Mouse (Mus musculus) liver, embryonic 14.5 days (tissue): ENCODE measurements around the gene Spty2d1. TPM values are rescaled to one million over a fixed set of nuclear protein-coding genes. Genes with fewer than 3 reads are reported as not detected.

ENCODE experiments used
- ATAC-seq: fragments of 200-750 bp; cut with Nextera tagmentation; 2 replicates; pipeline ENCODE4 v1.8.0; 2017; ENCODE audit warnings: moderate number of reproducible peaks, mild to moderate bottlenecking, moderate library complexity; ENCODE audit not compliant: insufficient read depth
- DNase-seq, 3 experiments: peaks; one replicate each; pipeline ENCODE4 v3.0.0-alpha.2; 2012 to 2013; ENCODE audit warnings: low read depth in 3 of 3, low spot score in 3 of 3
- H3K27ac ChIP-seq: fragments of 300-500 bp; sonication (generic); 2 replicates; pipeline ENCODE4 v1.5.1; 2014; ENCODE audit warnings: moderate library complexity, mild to moderate bottlenecking, control low read depth, inconsistent platforms
- H3K27me3 ChIP-seq: fragments of 300-500 bp; sonication (generic); 2 replicates; pipeline ENCODE4 v1.6.1; 2014; ENCODE audit warnings: mild to moderate bottlenecking, low read length, moderate library complexity; ENCODE audit not compliant: control insufficient read depth, insufficient read depth
- H3K36me3 ChIP-seq: fragments of 300-500 bp; sonication (generic); replicated peaks from 2 replicates; pipeline ENCODE4 v1.6.1; 2014; ENCODE audit warnings: low read depth; ENCODE audit not compliant: control insufficient read depth, insufficient read depth
- H3K4me1 ChIP-seq, 2 experiments: fragments of 200-500 bp in 1 of 2; fragments of 300-500 bp in 1 of 2; sonication (generic) in 1 of 2; replicated peaks; 2 replicates each; pipeline ENCODE4 v1.6.1; 2012 to 2014; ENCODE audit warnings: antibody characterized with exemption in 1 of 2, inconsistent platforms in 1 of 2, low read length in 1 of 2; ENCODE audit not compliant: control insufficient read depth in 2 of 2, insufficient read depth in 2 of 2
- H3K4me2 ChIP-seq: fragments of 300-500 bp; sonication (generic); 2 replicates; pipeline ENCODE4 v1.6.1; 2014; ENCODE audit warnings: low read depth, mild to moderate bottlenecking, control low read depth, moderate library complexity
- H3K4me3 ChIP-seq, 2 experiments: fragments of 200-500 bp in 1 of 2; fragments of 300-500 bp in 1 of 2; sonication (generic) in 1 of 2; 2 replicates each; pipeline ENCODE4 v1.5.1; 2012 to 2014; ENCODE audit warnings: low read depth in 2 of 2, low read length in 2 of 2, mild to moderate bottlenecking in 2 of 2, control low read depth in 1 of 2, inconsistent platforms in 1 of 2, moderate library complexity in 1 of 2; ENCODE audit not compliant: insufficient read depth in 1 of 2
- H3K9ac ChIP-seq: fragments of 300-500 bp; sonication (generic); replicated peaks from 2 replicates; pipeline ENCODE4 v1.6.1; 2014; ENCODE audit warnings: mild to moderate bottlenecking, control low read depth, moderate library complexity
- H3K9me3 ChIP-seq: fragments of 300-500 bp; sonication (generic); 2 replicates; pipeline ENCODE4 v1.6.1; 2016; ENCODE audit warnings: low read length, mixed read lengths; ENCODE audit not compliant: control insufficient read depth
- CTCF ChIP-seq: IDR thresholded peaks from 2 replicates; pipeline ENCODE4 v1.5.1; 2016; ENCODE audit warnings: antibody characterized with exemption, low read depth, control low read depth
- EP300 ChIP-seq: IDR thresholded peaks from 2 replicates; pipeline ENCODE4 v1.6.1; 2016; ENCODE audit warnings: antibody characterized with exemption, low read depth
- WGBS: fragments of 180-500 bp; shearing (Covaris S2); extraction: QIAGEN DNeasy Blood & Tissue Kit; methylation state at CpG from one replicate; pipeline ENCODE4 v1.1.7; 2014; ENCODE audit not compliant: insufficient replicate concordance; 5-methylcytosine and 5-hydroxymethylcytosine counted together
- polyA plus RNA-seq, 2 experiments: library from polyadenylated mRNA; depleted of rRNA in 1 of 2; stranded (reverse) in 1 of 2; unstranded in 1 of 2; fragments of >200 nt; fragmentation: Nextera tagmentation in 1 of 2; extraction: Ambion mirVana in 1 of 2; gene quantifications; 2 replicates each; pipeline versions ENCODE4 v1.2.1 to v1.2.3; 2012 to 2014

The Spty2d1 gene
- polyA plus RNA-seq, 2 experiments: 5.9 to 10.1 TPM

DNA sequence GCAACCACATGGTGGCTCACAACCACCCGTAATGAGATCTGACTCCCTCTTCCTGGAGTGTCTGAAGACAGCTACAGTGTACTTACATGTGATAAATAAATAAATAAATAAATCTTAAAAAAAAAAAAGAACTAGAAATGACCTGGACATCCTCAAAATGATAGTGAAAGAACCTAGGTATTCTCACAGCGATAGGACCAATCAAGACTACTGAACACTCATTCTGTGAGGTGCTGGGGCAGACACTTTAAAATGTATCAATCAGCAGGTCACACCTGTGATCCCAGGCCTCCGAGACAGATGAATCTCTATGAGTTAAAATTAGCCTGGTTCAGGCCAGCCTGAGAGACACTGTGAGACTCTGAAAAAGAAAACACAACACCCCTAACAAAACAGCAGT is 8.4 kb upstream of the Spty2d1 start:
- TF ChIP-seq EP300: no peak
- no peak for TF ChIP-seq CTCF
- WGBS: 62% methylated on average over 3 of the region's 3 CpGs
- H3K36me3 ChIP-seq: no peaks in the 10 kb centered on the region
- ATAC-seq: no peak
- H3K9ac ChIP-seq: no peak overlapping the region
- H3K4me3 ChIP-seq: no peak overlapping the region
- H3K4me2 ChIP-seq: no peak overlapping the region
- no peak overlapping the region for H3K27ac ChIP-seq
- no peaks in the 10 kb centered on the region for H3K27me3 ChIP-seq
- H3K4me1 ChIP-seq: peaks cover 21 to 26% of the 10 kb centered on the region in 2 experiments
- no peaks in the 10 kb centered on the region for H3K9me3 ChIP-seq
- DNase-seq: no peak

DNA sequence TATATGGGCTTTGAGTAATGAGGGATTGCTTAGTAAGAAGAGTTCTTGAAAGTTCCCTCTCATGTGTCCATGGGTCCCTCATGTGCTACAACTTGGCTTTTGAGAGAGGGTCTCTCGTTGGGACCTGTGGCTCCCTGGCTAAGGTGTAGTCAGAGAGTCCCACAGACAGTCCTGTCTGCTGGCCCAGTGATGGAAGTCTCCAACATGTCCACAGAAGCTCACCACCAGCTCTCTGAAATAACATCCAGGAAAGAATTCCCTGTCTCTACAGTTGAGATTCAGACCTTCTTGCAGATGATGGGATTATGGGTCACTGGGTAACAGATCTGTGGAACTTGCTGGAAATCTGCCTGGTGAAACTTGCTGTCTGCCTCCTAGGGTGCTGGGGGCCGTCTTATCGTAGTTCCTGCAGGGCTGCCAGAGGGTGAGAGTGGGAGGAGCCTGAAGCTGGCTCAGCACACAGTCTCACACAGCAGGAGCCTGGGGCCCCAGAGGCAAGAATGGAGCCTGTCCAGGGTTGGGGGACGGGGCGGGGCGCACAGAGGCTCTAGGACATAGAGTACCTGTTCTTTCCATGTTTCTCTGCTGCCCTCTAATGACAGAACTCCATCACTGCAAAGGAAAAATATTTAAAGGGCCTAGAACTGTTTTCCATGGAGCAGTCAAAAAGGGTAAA is 7.3 kb upstream of the Spty2d1 start:
- Histone ChIP-seq H3K9me3 (no peaks in the 10 kb centered on the region), H3K27me3 (no peaks in the 10 kb centered on the region), H3K9ac (peak overlapping the region; percentile 42), H3K36me3 (no peaks in the 10 kb centered on the region), H3K27ac (peak overlapping the region; percentile 92), H3K4me2 (peak overlapping the region; percentile 51), H3K4me3 (peak overlapping the region; percentile 5 to 15; a peak in 2 of 4 replicates), H3K4me1 (peaks cover 21 to 26% of the 10 kb centered on the region in 2 experiments)
- 6% methylated on average over 6 of the region's 6 CpGs for WGBS
- peak; percentile 78 for TF ChIP-seq CTCF
- TF ChIP-seq EP300: peak; percentile 67
- ATAC-seq: peak; percentile 99
- DNase-seq: peak; percentile 90 to 93 (median 91)

DNA sequence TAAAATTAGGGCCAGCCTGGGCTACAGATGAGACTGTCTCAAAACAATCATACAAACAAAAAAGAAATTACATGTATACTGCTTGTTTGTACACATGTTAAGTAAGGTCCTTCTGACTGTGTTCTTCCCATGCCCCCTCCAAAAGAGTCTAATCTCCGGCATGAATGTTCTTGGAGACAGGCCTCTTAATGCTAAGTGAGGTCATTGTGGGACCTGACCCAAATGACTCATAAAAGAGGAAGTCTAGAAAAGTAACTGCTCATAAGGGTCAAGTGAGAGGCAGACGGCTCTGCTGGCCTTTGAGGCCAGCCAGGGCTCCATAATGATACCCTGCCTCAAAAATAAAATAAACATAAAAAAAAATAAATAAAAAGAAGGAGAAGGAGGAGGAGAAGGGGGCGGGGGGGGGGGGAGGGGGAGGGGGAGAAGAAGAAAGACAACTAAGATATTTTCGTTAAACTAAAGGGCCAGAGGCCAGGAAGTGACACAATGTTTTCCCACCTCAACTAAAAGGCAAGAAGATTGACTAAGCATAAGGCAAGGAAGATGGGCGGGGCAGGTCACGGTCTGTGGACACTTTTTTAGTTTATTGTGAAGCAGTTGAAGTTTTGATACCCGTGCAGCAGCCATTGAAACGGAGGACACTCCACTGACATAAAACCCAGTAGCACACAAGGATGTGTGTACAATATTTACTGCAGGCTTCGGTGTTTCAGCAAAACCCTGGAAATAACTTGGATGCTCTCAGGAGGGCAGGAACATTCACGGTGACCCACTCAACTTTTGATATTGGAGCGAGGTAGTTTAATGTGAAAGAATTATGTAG is 6.6 kb upstream of the Spty2d1 start:
- 35% methylated on average over 10 of the region's 11 CpGs for WGBS
- Histone ChIP-seq H3K36me3 (no peaks in the 10 kb centered on the region), H3K27ac (peak overlapping the region; percentile 92), H3K4me3 (peak overlapping the region in 1 of 2 experiments; percentile 15; a peak in 2 of 4 replicates), H3K4me1 (peaks cover 26 to 31% of the 10 kb centered on the region in 2 experiments), H3K9me3 (no peaks in the 10 kb centered on the region), H3K9ac (peak overlapping the region; percentile 42), H3K4me2 (peak overlapping the region; percentile 51), H3K27me3 (no peaks in the 10 kb centered on the region)
- no peak for DNase-seq
- TF ChIP-seq EP300 (no peak), CTCF (no peak)
- ATAC-seq: no peak

DNA sequence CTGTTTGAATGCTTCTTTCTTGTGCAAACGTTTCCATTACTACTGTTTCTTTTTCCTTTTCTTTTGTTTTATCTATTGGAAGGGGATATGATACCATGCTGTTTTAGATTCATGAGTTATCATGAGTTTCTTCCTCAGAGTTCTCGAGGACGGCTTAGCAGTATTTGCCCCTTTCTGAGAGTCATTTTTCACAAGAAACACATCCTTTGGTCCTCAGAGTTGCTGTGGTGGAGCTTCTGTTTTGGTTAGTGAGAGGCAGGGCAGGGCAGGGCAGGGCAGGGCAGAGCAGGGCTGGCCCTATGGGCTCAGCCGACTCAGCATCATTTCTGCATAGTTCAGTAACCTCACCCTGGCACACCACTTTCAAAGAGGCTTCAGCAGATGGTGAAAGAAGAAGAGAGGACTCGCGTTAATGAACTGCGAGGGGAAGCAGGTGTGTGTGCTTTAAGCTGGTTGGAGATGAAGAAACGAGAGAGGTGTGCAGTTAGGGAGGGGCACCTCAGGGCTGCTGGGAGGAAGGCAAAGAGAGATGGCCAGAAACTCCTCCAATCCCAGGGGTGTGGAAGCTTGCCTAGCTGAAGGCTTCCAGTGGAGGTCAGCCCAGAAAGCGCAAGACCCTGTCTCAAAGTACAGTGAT is 5.0 kb upstream of the Spty2d1 start:
- WGBS: 27% methylated on average over 9 of the region's 9 CpGs
- DNase-seq (no peak), ATAC-seq (no peak)
- Histone ChIP-seq H3K36me3 (no peaks in the 10 kb centered on the region), H3K27ac (peak overlapping the region; percentile 8), H3K9ac (no peak overlapping the region; the same call in 1 of the 2 replicates), H3K4me2 (peak overlapping the region; percentile 46), H3K4me1 (peaks cover 35 to 36% of the 10 kb centered on the region in 2 experiments), H3K27me3 (no peaks in the 10 kb centered on the region), H3K4me3 (no peak overlapping the region), H3K9me3 (no peaks in the 10 kb centered on the region)
- TF ChIP-seq EP300 (no peak), CTCF (no peak)
